Mouse (Mus musculus): ENCODE measurements around the gene Olfr656. TPM values are rescaled to one million over a fixed set of nuclear protein-coding genes. Genes with fewer than 3 reads are reported as not detected.

Gene Olfr656
- polyA plus RNA-seq, 1 experiment from 2014 or later: 0.17 TPM

DNA sequence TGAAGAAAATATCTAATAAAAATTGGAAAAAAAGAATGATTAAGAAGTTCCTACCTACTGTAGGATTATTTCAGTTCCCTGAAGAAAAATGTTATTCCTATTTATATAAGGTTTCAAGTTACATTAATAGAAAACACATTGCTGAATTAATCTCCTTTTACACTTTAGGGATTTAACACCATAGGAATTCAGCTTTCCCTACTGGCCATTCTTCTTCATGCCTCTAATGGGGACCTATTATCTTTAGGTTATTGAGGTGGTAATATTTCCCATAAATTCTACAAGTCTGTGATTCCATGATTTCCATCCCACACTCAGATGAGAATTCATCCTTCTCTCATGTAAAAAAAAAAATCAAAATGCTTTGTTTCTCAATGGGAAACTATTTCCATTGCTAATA lies 10.7 kb downstream of the Olfr656 start, which contains the start of gene Olfr657:
TSS of gene Olfr657 (plus strand) at position 301 of the 400 bp plus-strand sequence.
- Histone ChIP-seq H3K9ac (ENCODE audit: low read depth, low read length) (no peak within 1 kb of the TSS), H3K4me2 (ENCODE audit: low read depth, low read length) (no peak within 1 kb of the TSS), H3K36me3 (ENCODE audit: control insufficient read depth, insufficient read depth, low read length) (no peaks in the 10 kb centered on the region), H3K9me3 (ENCODE audit: control insufficient read depth, low read length) (no peaks in the 10 kb centered on the region; the same call in 1 of the 2 replicates), H3K4me3 (ENCODE audit: low read depth, low read length) (no peak within 1 kb of the TSS), H3K27me3 (replicated peaks; ENCODE audit: control insufficient read depth, insufficient read depth, low read length) (no peaks in the 10 kb centered on the region), H3K27ac (replicated peaks; ENCODE audit: low read depth, low read length) (no peak within 1 kb of the TSS), H3K4me1 (ENCODE audit: control insufficient read depth, insufficient read depth, low read length) (no peaks in the 10 kb centered on the region)
- no peak for DNase-seq (ENCODE audit: low spot score)
- ATAC-seq (ENCODE audit: low read depth): no peak

DNA sequence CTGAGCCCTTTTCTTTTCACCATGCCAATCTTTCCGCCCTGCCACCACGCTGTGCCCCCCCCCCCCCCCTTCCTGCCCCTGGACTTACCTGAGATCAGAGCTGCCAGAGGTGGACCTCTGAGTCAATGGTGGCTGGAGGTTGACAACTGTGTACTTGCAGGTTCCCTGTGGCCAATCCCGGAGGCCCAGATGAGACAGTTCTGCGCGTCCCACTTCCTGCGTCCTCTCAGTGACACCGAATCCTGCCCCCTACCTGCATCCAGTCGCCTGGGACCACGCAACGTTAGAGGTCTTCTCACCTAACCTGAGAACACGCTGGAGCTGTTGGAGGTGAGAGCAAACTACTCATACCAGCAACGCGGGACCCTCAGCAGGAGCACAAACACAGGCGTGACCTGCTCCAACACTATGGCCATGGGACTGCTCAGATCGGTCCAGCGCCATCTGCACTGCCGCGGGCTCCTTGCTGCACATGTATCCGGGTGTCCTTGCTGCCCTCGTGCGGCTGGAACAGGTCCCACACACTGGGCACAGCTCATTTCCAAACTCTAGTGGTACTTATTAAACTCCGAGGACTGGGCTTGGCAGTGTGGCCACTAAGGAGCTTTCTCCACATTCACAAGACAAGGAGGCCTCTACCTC lies 33.2 kb downstream of the Olfr656 start, which contains the start of gene Olfr658:
TSS of gene Olfr658 (minus strand) at position 465 of the 642 bp plus-strand sequence.
- ATAC-seq (ENCODE audit: low read depth): peak; percentile 81
- Histone ChIP-seq H3K4me2 (ENCODE audit: low read depth, low read length) (peak within 1 kb of the TSS; percentile 46), H3K27me3 (replicated peaks; ENCODE audit: control insufficient read depth, insufficient read depth, low read length) (no peaks in the 10 kb centered on the region), H3K9ac (ENCODE audit: low read depth, low read length) (no peak within 1 kb of the TSS), H3K9me3 (ENCODE audit: control insufficient read depth, low read length) (no peaks in the 10 kb centered on the region), H3K4me1 (ENCODE audit: control insufficient read depth, insufficient read depth, low read length) (no peaks in the 10 kb centered on the region), H3K36me3 (ENCODE audit: control insufficient read depth, insufficient read depth, low read length) (no peaks in the 10 kb centered on the region), H3K27ac (replicated peaks; ENCODE audit: low read depth, low read length) (no peak within 1 kb of the TSS), H3K4me3 (ENCODE audit: low read depth, low read length) (no peak within 1 kb of the TSS)
- peak; percentile 41 for DNase-seq (ENCODE audit: low spot score)
- WGBS: 38% methylated on average over 18 of the region's 22 CpGs

DNA sequence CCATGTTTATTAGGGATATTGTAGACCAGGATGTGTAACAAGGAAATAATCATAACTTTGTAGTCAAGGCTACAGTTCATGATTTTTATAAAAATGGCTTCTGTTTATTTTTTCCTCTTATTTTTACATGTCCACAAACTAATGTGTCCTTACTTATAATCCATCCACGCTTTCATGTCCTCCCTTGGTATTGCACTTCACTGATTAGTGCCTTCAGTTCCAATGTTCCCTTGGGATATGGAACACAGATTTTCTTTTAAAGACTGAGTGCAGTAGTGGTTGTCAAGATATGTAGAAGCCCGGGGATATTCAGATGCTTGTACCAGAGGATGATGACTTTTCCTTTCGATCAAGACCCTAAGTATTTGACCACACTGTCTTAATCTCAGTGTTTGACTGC lies 52.7 kb downstream of the Olfr656 start, which contains the start of gene Olfr659:
TSS of gene Olfr659 (plus strand) at position 301 of the 400 bp plus-strand sequence.
- H3K4me3 ChIP-seq (ENCODE audit: low read depth, low read length): no peak within 1 kb of the TSS
- no peaks in the 10 kb centered on the region for H3K27me3 ChIP-seq (replicated peaks; ENCODE audit: control insufficient read depth, insufficient read depth, low read length)
- no peak within 1 kb of the TSS for H3K9ac ChIP-seq (ENCODE audit: low read depth, low read length)
- H3K4me2 ChIP-seq (ENCODE audit: low read depth, low read length): no peak within 1 kb of the TSS
- H3K4me1 ChIP-seq (ENCODE audit: control insufficient read depth, insufficient read depth, low read length): no peaks in the 10 kb centered on the region
- DNase-seq (ENCODE audit: low spot score) (no peak), ATAC-seq (ENCODE audit: low read depth) (no peak)
- no peaks in the 10 kb centered on the region for H3K36me3 ChIP-seq (ENCODE audit: control insufficient read depth, insufficient read depth, low read length)
- no peak within 1 kb of the TSS for H3K27ac ChIP-seq (replicated peaks; ENCODE audit: low read depth, low read length)
- WGBS: 79% methylated on average over 3 of the region's 3 CpGs
- no peaks in the 10 kb centered on the region for H3K9me3 ChIP-seq (ENCODE audit: control insufficient read depth, low read length)

Other genes with a start within 250 kb of the Olfr656 start
- 0.29 TPM in 1 of 2 replicates, not detected in the other for gene Trim30b, start 244.1 kb upstream of the Olfr656 start, polyA plus RNA-seq (2014; fragmentation: Nextera tagmentation; extraction: Ambion mirVana)
- gene Trim30c, start 213.1 kb upstream of the Olfr656 start, polyA plus RNA-seq (2014; fragmentation: Nextera tagmentation; extraction: Ambion mirVana): 0.45 TPM in 1 of 2 replicates, not detected in the other
- gene Trim30a, start 148.8 kb upstream of the Olfr656 start, polyA plus RNA-seq (2014; fragmentation: Nextera tagmentation; extraction: Ambion mirVana): 1.9 and 2.1 TPM in 2 replicates
- gene Trim30d, start 106.1 kb upstream of the Olfr656 start, polyA plus RNA-seq (2014; fragmentation: Nextera tagmentation; extraction: Ambion mirVana): 0.87 and 1.4 TPM in 2 replicates
- not detected in 2 replicates for gene Olfr651, start 63.8 kb upstream of the Olfr656 start, polyA plus RNA-seq (2014; fragmentation: Nextera tagmentation; extraction: Ambion mirVana)
- 0.04 and 0.10 TPM in 2 replicates for gene Olfr652, start 53.1 kb upstream of the Olfr656 start, polyA plus RNA-seq (2014; fragmentation: Nextera tagmentation; extraction: Ambion mirVana)
- 0.05 and 0.17 TPM in 2 replicates for gene Olfr653, start 36.6 kb upstream of the Olfr656 start, polyA plus RNA-seq (2014; fragmentation: Nextera tagmentation; extraction: Ambion mirVana)
- gene Olfr654, start 26.9 kb upstream of the Olfr656 start, polyA plus RNA-seq (2014; fragmentation: Nextera tagmentation; extraction: Ambion mirVana): not detected in 2 replicates
- not detected in 2 replicates for gene Olfr655, start 12.2 kb upstream of the Olfr656 start, polyA plus RNA-seq (2014; fragmentation: Nextera tagmentation; extraction: Ambion mirVana)
- gene Olfr657, start 10.8 kb downstream of the Olfr656 start, polyA plus RNA-seq (2014; fragmentation: Nextera tagmentation; extraction: Ambion mirVana): 0.13 TPM in 1 of 2 replicates, not detected in the other
- gene Olfr658, start 33.4 kb downstream of the Olfr656 start, polyA plus RNA-seq (2014; fragmentation: Nextera tagmentation; extraction: Ambion mirVana): not detected in 2 replicates
- gene Olfr659, start 52.8 kb downstream of the Olfr656 start, polyA plus RNA-seq (2014; fragmentation: Nextera tagmentation; extraction: Ambion mirVana): 0.13 TPM in 1 of 2 replicates, not detected in the other
- not detected in 2 replicates for gene Olfr661, start 72.5 kb downstream of the Olfr656 start, polyA plus RNA-seq (2014; fragmentation: Nextera tagmentation; extraction: Ambion mirVana)
- gene Usp17le, start 163.5 kb downstream of the Olfr656 start, polyA plus RNA-seq (2014; fragmentation: Nextera tagmentation; extraction: Ambion mirVana): not detected in 2 replicates
- not detected in 2 replicates for gene Usp17lb, start 228.6 kb downstream of the Olfr656 start, polyA plus RNA-seq (2014; fragmentation: Nextera tagmentation; extraction: Ambion mirVana)
- gene Usp17la, start 243.1 kb downstream of the Olfr656 start, polyA plus RNA-seq (2014; fragmentation: Nextera tagmentation; extraction: Ambion mirVana): not detected in 2 replicates